ENCODE assay signal across 10 mouse cellular contexts in the genomic region with DNA sequence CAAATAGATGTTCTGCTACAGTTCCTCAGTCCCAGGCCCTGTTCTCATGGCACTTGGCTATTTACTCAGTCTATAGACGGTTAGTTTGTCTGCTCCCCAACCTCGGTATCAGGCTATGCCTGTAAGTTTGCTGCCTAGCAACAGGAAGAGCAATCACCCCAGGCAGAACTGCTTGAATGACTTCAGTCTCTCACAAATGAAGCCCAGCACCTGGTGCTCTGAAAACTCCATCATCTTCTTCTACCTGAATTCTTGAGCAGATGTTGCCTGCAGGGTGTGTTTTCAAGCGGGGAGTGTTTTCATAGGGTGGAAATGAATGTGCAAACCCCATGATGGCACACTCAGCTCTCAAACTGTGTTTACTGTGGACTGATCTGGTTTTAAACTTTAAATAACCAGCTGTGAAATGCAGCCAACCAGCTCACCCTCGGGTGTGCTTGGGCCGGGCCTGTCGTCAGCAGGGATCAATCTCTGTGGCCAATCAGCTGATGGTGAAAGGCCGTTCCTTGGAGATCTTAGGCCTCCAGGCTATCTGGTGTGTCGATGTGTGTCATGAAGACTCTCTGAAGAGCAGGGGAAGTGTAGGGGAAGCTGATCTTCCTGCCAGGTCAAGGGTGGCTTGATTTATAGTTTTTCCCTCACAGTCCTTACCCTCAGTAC.
DNase-seq lines count a peak whose midpoint lies in the region; ATAC-seq and TF ChIP-seq lines count a peak whose summit lies in the region.
"Had no signal": no experiment of that assay in that cellular context is flagged by ENCODE, and none has a peak within 500 bp of the region (broad histone marks: within the 10 kb centered on the region; RNA-seq: fewer than 3 reads in every experiment).

No protein-coding gene starts in this region.

- H3K4me1 ChIP-seq in forebrain, postnatal 0 days (ENCODE audit: insufficient read depth): no peaks in the 10 kb centered on the region
- H3K4me1 ChIP-seq in forebrain, embryonic 12.5 days: peaks cover 10% of the 10 kb centered on the region
- H3K4me1 ChIP-seq in midbrain, embryonic 15.5 days: peaks cover 9% of the 10 kb centered on the region
- H3K4me1 ChIP-seq in midbrain, embryonic 11.5 days (ENCODE audit: control insufficient read depth, insufficient read depth, low read length): no peaks in the 10 kb centered on the region
- peaks cover 31% of the 10 kb centered on the region for H3K4me1 ChIP-seq in limb, embryonic 15.5 days
- H3K4me1 ChIP-seq: forebrain, embryonic 13.5 days had no signal

- TF ChIP-seq CTCF in forebrain, postnatal 0 days (IDR thresholded peaks at IDR 0.05; ENCODE audit: low read depth): no peak

- no peak for DNase-seq in forebrain, postnatal 0 days
- DNase-seq in midbrain, embryonic 11.5 days (ENCODE audit: low spot score, missing footprints): no peak
- peak; percentile 55 for DNase-seq in retina, postnatal 1 day
- no peak for DNase-seq in MN1 (ENCODE audit: low spot score)
- DNase-seq: cerebellum, adult 11-12 months had no signal

- no peaks in the 10 kb centered on the region for H3K36me3 ChIP-seq in forebrain, postnatal 0 days (ENCODE audit: insufficient read depth)
- no peaks in the 10 kb centered on the region for H3K36me3 ChIP-seq in forebrain, embryonic 12.5 days (replicated peaks)
- H3K36me3 ChIP-seq in midbrain, embryonic 15.5 days (replicated peaks): no peaks in the 10 kb centered on the region
- no peaks in the 10 kb centered on the region for H3K36me3 ChIP-seq in midbrain, embryonic 11.5 days (ENCODE audit: control insufficient read depth, insufficient read depth, low read length)
- H3K36me3 ChIP-seq in limb, embryonic 15.5 days: no peaks in the 10 kb centered on the region

- no peak overlapping the region for H3K27ac ChIP-seq in forebrain, postnatal 0 days (ENCODE audit: low read depth, low read length)
- H3K27ac ChIP-seq in forebrain, embryonic 12.5 days: no peak overlapping the region
- peak overlapping the region; percentile 29; the same call in 1 of the 2 replicates for H3K27ac ChIP-seq in midbrain, embryonic 15.5 days
- no peak overlapping the region for H3K27ac ChIP-seq in midbrain, embryonic 11.5 days (ENCODE audit: low read depth, low read length)
- H3K27ac ChIP-seq in limb, embryonic 15.5 days: peak overlapping the region; percentile 33; the same call in 1 of the 2 replicates
- H3K27ac ChIP-seq: forebrain, embryonic 13.5 days had no signal

- H3K9me3 ChIP-seq in forebrain, postnatal 0 days (ENCODE audit: low read length): no peaks in the 10 kb centered on the region; the same call in 1 of the 2 replicates
- H3K9me3 ChIP-seq in forebrain, embryonic 12.5 days: no peaks in the 10 kb centered on the region
- H3K9me3 ChIP-seq in midbrain, embryonic 15.5 days: no peaks in the 10 kb centered on the region
- H3K9me3 ChIP-seq in midbrain, embryonic 11.5 days (ENCODE audit: control insufficient read depth, low read length): no peaks in the 10 kb centered on the region
- H3K9me3 ChIP-seq in limb, embryonic 15.5 days: no peaks in the 10 kb centered on the region

- H3K27me3 ChIP-seq in forebrain, postnatal 0 days (ENCODE audit: insufficient read depth, low read length): no peaks in the 10 kb centered on the region
- H3K27me3 ChIP-seq in forebrain, embryonic 12.5 days: no peaks in the 10 kb centered on the region
- H3K27me3 ChIP-seq in midbrain, embryonic 15.5 days (replicated peaks): no peaks in the 10 kb centered on the region
- H3K27me3 ChIP-seq in midbrain, embryonic 11.5 days (ENCODE audit: control insufficient read depth, insufficient read depth, low read length): no peaks in the 10 kb centered on the region
- no peaks in the 10 kb centered on the region for H3K27me3 ChIP-seq in limb, embryonic 15.5 days
- H3K27me3 ChIP-seq: forebrain, embryonic 13.5 days had no signal

- ATAC-seq in forebrain, postnatal 0 days: peak; percentile 66
- ATAC-seq in forebrain, embryonic 12.5 days (ENCODE audit: low FRiP score): no peak
- peak; percentile 70; the same call in 1 of the 2 replicates for ATAC-seq in midbrain, embryonic 15.5 days (replicated peaks)
- no peak for ATAC-seq in midbrain, embryonic 11.5 days (ENCODE audit: low FRiP score)
- ATAC-seq in limb, embryonic 15.5 days (ENCODE audit: insufficient number of reproducible peaks, low FRiP score, low TSS enrichment, low read depth): no peak
- no peak for ATAC-seq in activated CD4-positive, CD25-positive, alpha-beta regulatory T cell, adult 4 months
- ATAC-seq: forebrain, embryonic 13.5 days had no signal

- WGBS in forebrain, postnatal 0 days: 59% methylated on average over 8 of the region's 8 CpGs
- 66% methylated on average over 8 of the region's 8 CpGs for WGBS in forebrain, embryonic 12.5 days
- 47% methylated on average over 8 of the region's 8 CpGs for WGBS in midbrain, embryonic 15.5 days
- 71% methylated on average over 8 of the region's 8 CpGs for WGBS in midbrain, embryonic 11.5 days
- 18% methylated on average over 8 of the region's 8 CpGs for WGBS in limb, embryonic 15.5 days

- no peak overlapping the region for H3K4me3 ChIP-seq in forebrain, postnatal 0 days (ENCODE audit: low read depth, low read length)
- no peak overlapping the region for H3K4me3 ChIP-seq in forebrain, embryonic 12.5 days (replicated peaks)
- no peak overlapping the region for H3K4me3 ChIP-seq in midbrain, embryonic 15.5 days
- H3K4me3 ChIP-seq in midbrain, embryonic 11.5 days (ENCODE audit: low read depth, low read length): no peak overlapping the region
- H3K4me3 ChIP-seq in limb, embryonic 15.5 days: no peak overlapping the region
- H3K4me3 ChIP-seq: forebrain, embryonic 13.5 days had no signal

- H3K4me2 ChIP-seq in forebrain, postnatal 0 days (ENCODE audit: low read depth): no peak overlapping the region
- H3K4me2 ChIP-seq in forebrain, embryonic 12.5 days: no peak overlapping the region
- H3K4me2 ChIP-seq in midbrain, embryonic 15.5 days: no peak overlapping the region
- H3K4me2 ChIP-seq in midbrain, embryonic 11.5 days: no peak overlapping the region
- H3K4me2 ChIP-seq in limb, embryonic 15.5 days: no peak overlapping the region
- H3K4me2 ChIP-seq: forebrain, embryonic 13.5 days had no signal

- no peak overlapping the region for H3K9ac ChIP-seq in forebrain, postnatal 0 days
- H3K9ac ChIP-seq in forebrain, embryonic 12.5 days: no peak overlapping the region
- H3K9ac ChIP-seq in midbrain, embryonic 15.5 days: no peak overlapping the region
- H3K9ac ChIP-seq in midbrain, embryonic 11.5 days (ENCODE audit: low read length): no peak overlapping the region
- H3K9ac ChIP-seq in limb, embryonic 15.5 days: no peak overlapping the region
- H3K9ac ChIP-seq: forebrain, embryonic 13.5 days had no signal

Comparison
In these comparisons a context has a peak if more than half of its experiments do, and no peak if none do; other contexts are left out.
1. ATAC-seq: peak in forebrain, postnatal 0 days (single experiment) and midbrain, embryonic 15.5 days (single experiment); none in forebrain, embryonic 12.5 days (single experiment), midbrain, embryonic 11.5 days (single experiment), limb, embryonic 15.5 days (single experiment) and activated CD4-positive, CD25-positive, alpha-beta regulatory T cell, adult 4 months (single experiment).
2. H3K27ac ChIP-seq: peak in midbrain, embryonic 15.5 days (single experiment) and limb, embryonic 15.5 days (single experiment); none in forebrain, postnatal 0 days (single experiment), forebrain, embryonic 12.5 days (single experiment) and midbrain, embryonic 11.5 days (single experiment).